Mouse (Mus musculus): Measurements from ENCODE around the gene Mep1a.

Mep1a gene

GRCm38 (mm10) chr17:43485982-43486381 is 16.6 kb downstream of the Mep1a start:
- in situ Hi-C loops (cut with MseI, MboI): no loop called here

DNA sequence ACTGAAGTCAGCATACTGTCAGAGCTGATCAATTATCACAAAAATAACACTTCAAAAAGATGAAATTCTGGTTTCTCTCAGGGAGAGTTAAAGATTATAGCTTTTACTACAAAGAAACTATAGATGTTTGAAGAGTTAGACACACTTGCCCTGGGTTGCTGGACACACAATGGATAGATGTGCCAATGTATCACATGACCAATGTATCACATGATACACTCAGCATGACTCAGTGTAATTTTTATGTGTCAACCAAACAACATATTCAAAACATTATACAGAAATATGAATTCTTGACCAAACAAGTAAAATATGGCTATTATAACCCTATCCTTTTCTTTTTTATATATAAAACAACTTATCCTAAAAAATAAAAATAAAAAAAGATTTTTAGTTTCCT is 25.0 kb downstream of the Mep1a start:
- in situ Hi-C loops (cut with MseI, MboI): no loop called here

- in situ Hi-C loops (cut with MseI, MboI): loop anchor here in 1 of 2 experiments (25.0 kb wide), 1 partner anchor 462 kb away; the partner anchor contains the start of gene Tnfrsf21
Measured at GRCm38 (mm10) chr17:43474775-43475174, 27.8 kb downstream of the Mep1a start.

GRCm38 (mm10) chr17:43472558-43472957 is 30.1 kb downstream of the Mep1a start:
- in situ Hi-C loops (cut with MseI, MboI): loop anchor here in 1 of 2 experiments (25.0 kb wide), 1 partner anchor 460 kb away; the partner anchor contains the start of gene Tnfrsf21

DNA sequence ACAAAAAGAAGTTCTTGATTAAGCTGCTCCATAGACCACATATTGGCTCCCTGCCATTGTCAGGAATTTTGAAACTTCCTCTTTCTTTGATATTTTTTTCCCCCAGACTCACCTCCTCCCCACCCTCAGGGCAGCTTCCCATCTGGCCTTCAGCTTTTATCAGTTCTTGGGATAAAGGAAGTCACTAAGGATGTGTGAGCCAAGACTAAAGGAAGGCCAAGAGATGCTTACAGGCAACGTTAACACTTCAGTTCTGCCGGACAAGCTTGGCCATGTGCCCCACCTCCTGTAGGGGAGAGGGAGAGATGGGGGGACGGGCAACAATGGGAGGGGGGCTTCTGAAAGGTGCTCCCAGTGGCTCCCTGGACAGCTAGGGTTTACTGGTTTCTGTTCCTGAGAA is 32.6 kb downstream of the Mep1a start:
- in situ Hi-C loops (cut with MseI, MboI): loop anchor here in 1 of 2 experiments (25.0 kb wide), 1 partner anchor 458 kb away; the partner anchor contains the start of gene Tnfrsf21

- in situ Hi-C loops (cut with MseI, MboI): loop anchor here in 1 of 2 experiments (25.0 kb wide), 1 partner anchor 448 kb away; the partner anchor contains the start of gene Tnfrsf21
Measured at GRCm38 (mm10) chr17:43460245-43461181, 42.1 kb downstream of the Mep1a start.

DNA sequence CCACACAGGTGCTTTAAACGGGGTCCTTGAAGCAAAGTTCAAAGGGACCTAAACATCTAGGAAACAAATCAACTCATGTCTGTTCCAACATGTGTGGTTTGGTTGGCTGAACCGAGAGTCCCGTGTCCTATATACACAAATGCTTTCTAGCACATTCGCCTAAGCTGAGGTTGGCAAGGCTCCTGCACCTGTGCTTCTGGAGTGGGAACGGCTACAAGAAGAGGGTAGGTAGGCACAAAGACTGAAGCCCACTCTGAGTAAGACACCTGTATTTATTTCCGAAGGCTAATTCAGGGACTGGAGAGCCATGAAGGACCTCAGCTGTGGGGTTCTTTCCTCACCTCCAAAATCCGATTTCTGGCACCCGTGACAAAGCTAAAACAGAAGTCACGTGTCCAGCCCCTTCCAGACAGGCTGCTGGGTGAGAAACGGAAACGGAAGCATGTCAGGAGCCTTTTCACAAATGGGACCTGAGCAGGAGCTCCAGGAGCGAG is 42.8 kb downstream of the Mep1a start:
- in situ Hi-C loops (cut with MseI, MboI): loop anchor here (5.0 to 25.0 kb wide), 4 partner anchors 132 to 455 kb away; partner anchors contain the start of gene Tnfrsf21 (in 1 of the 2)

DNA sequence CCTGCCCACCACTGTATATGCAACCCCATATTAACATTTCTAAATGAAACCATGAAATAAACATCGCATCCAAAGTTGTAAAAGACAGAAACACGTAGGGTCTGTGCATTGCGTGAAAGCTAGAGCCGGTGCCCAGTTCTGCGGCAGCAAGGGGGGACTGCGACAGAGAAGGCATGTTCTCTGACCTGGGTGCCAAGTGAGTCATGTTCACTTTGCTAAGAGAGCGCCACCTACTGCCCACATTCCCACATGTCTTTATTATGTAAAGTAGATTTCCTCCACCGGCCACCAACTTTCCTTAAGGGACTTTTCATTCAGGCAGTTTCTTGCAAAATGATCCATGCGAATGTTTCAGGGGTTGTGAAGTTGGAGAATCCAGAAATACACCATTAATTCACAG is 44.0 kb downstream of the Mep1a start:
- in situ Hi-C loops (cut with MseI, MboI): loop anchor here (5.0 to 25.0 kb wide), 4 partner anchors 131 to 454 kb away; partner anchors contain the start of gene Tnfrsf21 (in 1 of the 2)

DNA sequence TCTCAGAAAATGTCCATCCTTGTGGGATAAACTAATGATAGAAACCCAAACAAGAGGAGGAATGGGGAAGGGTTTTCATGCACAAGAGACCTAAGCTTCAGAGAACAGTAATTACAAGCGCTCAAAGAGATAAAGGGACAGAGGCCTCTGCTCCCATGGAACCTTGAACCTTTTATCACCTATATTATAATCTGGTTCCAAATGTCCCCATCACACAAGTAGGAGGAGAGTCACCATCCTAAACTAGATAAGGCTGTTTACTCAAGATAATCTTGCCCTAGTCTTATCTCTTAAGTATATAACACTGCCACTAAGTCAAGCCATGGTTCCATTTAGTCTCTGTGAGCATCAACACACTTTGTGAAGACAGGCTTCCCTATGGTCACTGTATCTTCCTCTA is 51.4 kb downstream of the Mep1a start:
- in situ Hi-C loops (cut with MseI, MboI): loop anchor here (10.0 to 25.0 kb wide), 2 partner anchors 439 to 446 kb away; partner anchors contain the start of gene Tnfrsf21 (in 1 of the 2)

DNA sequence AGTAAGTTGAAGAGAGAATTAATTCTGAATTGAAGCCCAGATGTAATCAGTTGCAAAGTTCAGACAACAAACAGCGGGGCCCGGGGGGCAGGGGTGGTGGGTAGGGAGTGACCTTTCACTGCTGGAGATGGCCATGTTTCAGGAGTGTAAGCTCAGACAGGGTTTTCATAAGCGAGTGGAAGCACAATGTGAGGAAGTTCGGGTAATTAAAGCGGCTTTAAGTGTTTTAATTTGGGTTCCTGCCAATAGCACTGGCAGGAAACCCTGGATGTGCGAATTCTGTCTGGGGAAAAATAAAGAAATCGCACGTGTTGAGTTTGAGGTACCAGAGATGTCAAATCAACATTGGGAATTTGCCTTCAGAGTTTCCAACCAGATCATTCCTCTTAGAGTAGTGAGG is 68.1 kb downstream of the Mep1a start:
- in situ Hi-C loops (cut with MseI, MboI): no loop called here

DNA sequence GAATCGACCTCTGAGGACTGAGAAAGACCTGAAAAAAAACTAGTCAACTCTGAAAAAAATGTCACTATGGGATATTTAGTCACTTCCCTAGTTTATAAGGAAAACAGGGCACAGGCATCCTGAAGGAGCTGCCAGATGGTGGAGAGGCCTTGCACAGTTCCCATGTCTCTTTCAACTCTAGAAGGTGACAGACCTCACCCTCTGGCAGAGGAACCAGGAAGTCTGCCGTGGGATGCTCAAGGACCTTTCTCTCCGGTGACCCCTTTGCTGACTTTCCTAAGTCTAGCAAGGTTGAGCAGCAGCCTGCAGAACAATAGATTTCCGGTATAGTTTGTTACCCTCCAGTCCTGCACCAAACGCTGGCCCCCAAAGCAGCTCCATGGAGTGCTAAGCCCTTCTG is 70.9 kb downstream of the Mep1a start:
- in situ Hi-C loops (cut with MseI, MboI): no loop called here

Measured in mouse trophoblast stem cell (cell line).